Mouse (Mus musculus): ENCODE results near the gene Pakap.
"Not testable (repeated sequence)": the region's sequence is repeated elsewhere in the genome, so short reads cannot be mapped to it uniquely, and the experiment has no call there.

Gene Pakap

DNA sequence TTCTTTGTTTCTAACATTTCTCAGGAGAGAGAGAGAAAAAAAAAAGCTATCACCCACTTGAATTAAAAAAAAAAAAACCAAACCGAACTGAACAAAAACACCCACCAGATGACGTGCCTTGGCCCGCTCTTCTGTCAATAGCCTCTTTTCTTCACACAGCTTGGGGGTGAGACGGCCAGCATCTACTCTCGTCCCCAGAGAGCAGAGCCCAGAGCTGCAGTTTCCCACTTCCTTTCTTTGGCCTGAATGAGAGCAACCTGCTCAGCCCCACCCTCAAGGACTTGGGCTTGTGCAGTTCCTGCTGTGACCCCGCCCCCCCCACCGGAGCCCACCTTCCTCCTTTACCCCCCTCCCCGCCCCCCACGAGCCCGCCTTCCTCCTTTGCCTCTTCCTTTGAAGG is 299.5 kb downstream of the Pakap start:
- no peak for DNase-seq (ENCODE audit: low spot score in 2 of 2)

DNA sequence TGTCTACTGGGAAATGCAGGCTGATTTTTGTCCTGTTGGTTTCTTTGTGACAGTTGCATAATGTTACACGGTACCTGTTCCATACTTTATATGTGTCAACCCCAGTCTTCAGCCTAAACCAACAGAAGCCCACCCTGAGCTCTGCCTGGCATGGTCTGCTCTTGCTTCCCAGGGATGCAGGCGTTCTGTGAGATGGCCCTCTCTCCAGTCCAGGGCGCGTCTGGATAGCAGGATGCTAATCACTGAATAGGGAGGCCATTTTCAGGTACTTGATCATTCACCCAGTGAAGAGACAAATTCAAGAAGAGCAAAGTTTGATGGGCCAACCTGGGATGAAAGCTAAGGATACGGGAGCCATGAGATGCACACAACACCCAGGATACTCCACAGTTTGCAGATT is 311.2 kb downstream of the Pakap start:
- no peak for DNase-seq (ENCODE audit: low spot score in 2 of 2)

DNA sequence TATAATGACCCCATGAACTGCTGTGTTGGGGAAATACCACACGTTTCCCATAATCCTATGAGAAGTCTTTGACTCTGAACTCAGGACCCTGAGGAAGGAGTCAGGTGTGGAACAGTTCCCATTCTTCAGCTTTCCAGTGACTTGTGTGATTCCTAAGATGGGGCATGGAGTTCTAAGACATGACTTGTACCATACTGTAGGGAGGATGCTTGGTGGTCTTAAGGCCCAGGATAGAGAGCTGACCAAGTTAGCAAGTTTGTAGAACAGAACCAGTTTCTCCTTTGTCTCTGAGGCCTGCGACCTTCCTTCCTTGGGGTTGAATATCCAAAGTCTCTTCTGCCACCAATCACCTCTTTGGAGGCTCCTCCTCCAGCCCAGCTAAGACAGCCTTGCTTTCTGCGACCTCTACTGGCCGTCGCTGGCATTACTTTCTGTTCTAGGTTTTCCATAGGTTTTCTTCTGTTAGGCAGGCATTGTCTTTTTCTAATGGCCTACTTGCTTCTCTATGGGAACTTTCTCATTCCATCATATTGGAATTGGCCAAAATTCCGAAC is 311.9 kb downstream of the Pakap start:
- DNase-seq (ENCODE audit: low spot score in 2 of 2): peak; percentile 45 to 69

DNA sequence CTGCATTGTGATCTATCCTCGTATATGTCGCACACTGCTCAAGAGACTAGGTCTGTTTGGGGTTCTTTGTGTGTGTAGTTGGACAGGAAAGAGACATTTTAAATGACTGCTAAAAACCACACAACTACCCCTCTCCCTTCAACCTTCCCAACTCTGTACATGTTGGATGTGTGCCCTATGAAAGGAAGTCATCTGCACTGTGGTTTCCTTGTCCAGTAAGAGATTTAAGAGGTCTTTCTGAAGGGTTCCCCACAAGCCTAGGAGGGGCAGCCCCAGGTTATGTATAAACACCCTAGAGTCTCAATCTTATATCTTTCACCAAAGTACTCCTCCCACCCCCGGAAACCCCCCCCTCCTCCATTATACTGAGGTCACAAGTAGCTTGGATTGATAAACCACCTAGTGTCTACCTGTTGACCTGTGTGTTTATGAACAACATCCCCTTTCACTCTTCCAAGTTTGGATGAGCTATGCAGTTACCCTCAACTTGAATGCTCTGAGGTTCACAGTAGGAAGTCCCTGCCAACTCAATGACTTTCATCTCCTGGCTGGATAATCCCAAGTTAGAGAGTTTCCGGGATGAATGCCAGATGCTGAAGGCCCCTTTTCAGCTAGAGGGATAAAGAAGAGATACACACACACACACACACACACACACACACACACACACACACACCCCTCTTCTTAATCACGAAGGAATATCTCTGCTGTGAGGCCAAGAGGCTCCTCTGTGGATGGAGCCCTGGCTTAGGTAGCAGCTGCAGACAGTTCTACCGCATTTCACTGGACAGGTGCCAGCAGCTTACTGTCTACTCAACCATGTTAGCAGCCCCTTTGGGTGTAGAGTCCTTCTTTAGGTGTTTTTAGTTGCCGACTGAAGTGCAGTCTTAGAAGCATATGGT is 315.8 kb downstream of the Pakap start:
- DNase-seq (ENCODE audit: low spot score in 2 of 2): no peak

DNA sequence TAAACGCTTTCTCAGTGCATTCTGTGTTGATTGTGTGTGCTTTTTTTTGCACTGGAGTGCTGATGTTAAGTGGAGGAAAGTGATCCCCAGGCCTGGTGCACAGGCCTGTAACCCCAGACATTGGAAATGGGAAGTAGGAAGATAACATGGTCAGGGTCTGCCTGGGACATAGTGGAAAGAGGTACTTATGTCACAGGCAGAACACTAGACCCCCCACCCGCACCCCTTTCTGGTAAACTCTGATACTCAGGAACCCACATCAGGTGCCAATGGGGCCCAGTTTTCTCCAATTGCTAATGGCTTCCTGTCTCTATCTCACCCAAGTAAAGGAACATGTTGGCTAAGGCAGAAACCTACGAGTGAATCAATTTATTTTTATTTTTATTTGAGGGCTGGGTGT is 316.5 kb downstream of the Pakap start:
- no peak for DNase-seq (ENCODE audit: low spot score in 2 of 2)

DNA sequence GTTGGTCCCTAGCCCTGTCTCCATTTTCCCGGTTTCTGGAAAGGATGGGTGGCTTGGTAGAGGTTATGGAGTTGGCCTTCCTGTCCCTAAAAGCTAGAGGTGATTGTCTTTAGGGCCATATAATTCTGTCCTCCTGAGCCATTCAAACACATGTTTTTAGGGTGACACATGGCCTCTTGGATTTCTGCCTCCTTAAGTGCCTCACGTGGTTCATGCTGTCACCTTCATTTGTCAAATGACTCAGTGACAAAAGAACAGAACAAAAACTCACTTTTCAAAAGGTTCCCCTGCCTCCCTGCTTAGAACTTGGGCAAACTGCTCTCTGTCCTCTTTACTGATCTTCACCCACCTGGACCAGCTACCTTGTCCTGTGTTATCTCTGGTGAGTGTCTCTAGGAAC is 317.2 kb downstream of the Pakap start:
- no peak for DNase-seq (ENCODE audit: low spot score in 2 of 2)

DNA sequence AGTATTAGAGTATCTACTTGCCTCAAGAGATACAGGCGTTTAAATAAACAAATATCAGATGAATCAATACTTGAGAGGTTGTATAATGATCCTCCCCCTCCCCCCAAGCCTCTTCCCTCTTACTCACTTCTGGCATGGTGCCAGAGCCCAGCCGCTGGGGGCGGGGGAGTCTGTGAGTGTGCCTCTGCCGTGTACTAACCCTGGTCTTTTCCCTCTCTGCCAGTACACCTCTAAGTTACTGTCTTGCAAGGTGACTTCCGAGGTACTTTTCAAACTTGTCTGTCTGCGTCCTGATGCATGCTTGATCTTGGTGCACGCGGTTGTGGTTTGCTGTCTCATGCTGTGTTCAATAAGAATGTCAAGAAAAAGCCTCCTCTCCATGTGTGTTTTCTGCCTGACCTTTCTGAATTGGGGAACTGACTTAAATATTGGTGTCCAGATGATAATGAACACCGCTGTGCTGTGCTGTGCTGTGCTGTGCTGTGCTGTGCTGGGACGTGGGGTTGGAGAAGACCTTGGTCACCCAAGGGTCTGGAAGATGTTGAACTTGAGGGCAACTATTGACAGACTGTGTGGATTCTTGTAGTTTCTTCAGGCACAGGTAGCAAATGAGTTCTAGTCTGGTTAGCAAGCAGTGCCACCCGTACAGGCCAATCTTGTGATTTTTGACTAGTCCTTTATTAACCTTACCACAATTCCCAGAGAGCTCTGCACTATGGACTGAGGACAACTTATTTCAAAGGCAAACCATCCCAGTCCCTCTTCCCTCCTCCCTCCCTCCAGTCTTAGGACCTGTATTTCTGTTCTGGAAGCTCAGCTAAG is 318.3 kb downstream of the Pakap start:
- DNase-seq (ENCODE audit: low spot score in 2 of 2): no peak

DNA sequence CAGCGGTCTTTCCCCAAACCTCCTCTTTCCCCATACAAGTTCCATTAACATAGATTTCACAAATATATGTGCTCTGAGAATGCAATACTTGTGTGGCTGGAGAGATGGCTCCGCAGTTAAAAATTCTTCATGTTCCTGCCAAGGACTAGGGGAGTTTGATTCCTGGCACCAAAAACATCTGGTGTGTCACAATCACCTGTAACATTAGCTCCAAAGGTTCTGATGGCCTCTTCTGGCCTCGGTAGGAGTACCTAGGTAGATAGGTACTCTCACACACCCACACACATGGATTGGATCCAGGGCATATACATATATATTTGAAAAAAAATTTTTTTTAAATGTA is 318.9 kb downstream of the Pakap start:
- no peak for DNase-seq (ENCODE audit: low spot score in 2 of 2)

DNA sequence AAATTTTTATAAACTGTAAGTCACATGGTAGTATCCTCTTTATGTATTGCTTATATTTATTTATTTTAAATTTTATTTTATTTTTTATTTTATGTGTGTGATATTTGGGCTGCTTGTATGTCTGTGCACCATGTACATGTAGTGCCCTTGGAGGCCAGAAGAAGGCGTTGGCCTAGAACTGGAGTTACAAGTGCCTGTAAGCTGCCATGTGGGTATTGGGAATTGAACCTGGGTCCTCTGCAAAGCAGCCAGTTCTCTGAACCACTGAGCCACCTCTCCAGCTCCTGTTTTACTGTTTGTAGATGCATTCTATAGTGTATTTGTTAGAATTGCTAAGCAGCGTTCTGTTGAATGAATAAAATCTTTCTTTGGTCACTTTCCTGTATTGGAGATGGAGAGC is 320.3 kb downstream of the Pakap start:
- DNase-seq (ENCODE audit: low spot score in 2 of 2): no peak

DNA sequence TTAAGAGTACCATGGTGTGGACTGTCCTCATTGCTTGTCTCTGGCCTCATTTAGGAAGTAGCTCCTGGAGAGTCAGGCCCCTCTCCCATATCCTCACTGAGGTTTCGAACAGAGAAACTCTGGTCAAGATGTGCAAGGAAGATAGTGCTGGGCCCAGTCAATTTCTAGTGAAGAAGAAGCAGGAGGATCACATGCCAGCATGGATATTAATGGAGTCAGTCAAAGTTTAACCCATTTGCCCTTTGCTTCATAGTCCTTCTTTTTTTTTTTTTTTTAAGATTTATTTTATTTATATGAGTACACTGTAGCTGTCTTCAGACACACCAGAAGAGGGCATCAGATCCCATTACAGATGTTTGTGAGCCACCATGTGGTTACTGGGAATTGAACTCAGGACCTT is 321.0 kb downstream of the Pakap start:
- DNase-seq (ENCODE audit: low spot score in 2 of 2): not testable (repeated sequence)

DNA sequence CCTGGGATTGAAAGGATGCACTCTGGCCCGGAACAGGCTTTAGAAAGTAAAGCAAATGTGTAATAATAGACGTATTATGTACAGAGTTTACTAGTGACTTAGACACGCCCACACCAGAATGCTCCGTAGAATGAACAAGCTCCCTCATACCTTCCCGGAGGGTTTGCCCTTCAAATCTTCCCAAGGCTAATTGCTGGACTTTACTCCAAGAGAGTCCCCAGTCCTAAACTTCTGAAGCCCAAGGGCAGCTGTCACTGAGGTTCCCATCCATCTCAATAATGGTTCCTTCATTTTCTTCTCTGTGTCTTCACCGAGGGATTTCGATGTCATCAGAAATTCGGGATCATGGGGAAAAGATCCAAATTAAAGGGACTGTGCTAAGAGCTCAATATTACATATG is 321.8 kb downstream of the Pakap start:
- DNase-seq (ENCODE audit: low spot score in 2 of 2): no peak

DNA sequence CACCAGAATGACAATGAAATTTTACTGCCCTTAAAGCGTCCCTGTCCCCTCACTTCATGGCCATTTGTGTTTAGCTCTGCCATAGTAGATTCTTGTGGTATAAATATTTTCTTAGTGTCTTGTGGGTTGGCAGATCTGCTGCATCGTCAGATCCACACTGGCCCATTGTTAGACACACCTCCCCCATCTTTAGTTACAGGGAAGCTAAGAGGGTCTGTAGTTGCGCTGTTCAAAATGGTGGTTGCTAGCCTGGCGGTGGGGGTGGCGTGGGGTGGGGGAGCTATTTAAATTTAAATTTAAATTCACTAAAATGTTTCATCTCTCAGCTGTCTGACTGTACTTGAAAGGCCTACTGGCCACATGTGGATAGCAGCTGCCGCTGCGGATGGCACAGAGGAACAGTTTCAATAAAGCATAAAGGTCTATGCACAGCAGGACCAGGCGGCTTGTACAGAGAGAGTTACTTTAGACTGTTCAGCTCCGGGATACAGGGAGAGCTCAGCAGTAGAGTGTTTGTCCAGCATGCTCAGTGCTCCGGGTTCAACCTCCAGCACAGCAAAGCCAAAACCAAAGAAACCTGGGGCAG is 324.1 kb downstream of the Pakap start:
- no peak for DNase-seq (ENCODE audit: low spot score in 2 of 2)

DNA sequence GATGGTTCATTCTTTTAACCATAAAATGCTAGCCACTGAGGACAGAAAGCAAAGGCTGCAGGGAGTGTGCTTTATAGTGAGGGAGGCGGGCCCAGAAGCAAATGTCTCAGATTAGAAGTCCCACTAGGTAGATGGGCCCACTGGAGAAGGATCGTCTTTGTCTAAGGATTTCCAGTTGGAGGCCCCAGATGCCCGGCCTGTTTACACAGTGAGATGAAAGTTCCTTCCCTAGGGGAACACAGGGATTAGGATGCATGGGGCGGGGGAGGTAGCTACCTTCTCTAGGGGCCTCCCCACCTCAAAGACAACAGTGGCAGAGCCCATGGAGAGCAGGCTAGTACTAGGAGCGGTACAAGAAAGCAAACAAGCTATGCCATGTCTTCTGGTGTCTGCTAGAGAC is 327.2 kb downstream of the Pakap start:
- no peak for DNase-seq (ENCODE audit: low spot score in 2 of 2)

DNA sequence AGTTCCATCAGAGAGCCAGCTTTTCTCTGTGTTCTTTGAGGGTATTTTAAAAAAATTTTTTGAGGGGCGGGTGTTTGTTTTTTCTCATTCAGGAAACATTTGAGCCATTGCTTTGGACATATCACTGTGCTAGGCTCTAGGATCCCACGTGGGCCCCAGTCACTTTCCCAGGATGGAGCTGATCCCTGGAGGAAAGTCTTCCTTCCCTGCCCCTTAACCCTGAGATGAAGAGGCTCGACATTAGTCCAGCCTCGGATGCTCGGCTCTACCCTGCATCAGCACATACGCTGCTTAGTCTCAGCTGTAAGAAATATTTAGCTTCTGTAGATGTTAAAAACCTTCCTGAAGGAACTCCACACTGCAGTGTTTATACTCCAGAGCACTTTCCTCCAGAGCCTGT is 327.9 kb downstream of the Pakap start:
- DNase-seq (ENCODE audit: low spot score in 2 of 2): no peak

DNA sequence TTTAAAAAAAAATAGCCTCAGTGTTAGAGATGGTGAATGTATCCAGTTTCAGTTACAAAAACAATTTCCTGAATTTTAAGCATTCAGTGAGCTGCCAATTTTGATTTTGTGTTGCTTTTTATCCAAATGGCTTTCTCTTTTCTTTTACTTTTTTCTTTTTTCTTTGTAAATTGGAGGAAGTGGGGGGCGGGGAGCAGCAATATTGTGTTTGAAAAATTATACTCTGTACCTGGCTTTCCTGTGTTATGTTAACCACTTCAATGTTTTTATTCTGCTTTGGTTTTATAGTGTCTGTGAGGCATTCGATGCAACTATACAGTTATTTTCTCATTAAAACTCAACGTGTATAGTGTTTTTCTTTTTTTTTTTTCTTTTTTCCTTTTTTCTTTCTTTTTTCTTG is 328.7 kb downstream of the Pakap start:
- DNase-seq (ENCODE audit: low spot score in 2 of 2): no peak

DNA sequence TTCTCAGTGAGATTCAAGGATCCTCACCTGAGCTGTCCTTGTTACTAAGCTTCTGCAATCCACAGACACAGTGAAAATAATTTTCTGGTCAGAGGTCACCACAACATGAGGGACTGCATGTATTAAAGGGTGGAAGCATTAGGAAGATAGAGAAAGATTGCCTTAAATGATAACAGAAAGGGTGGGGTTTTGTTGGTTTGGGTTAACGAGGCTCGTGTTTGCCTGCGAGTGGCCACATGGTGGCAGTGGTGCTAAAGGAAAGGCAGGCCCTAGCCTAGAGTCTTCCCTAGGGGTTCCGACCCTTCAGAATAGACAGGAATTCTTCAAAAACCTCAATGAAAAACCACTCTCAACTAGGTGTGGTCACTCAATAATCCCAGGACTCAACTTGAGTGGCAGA is 333.2 kb downstream of the Pakap start:
- peak in 1 of 2 experiments; percentile 22 for DNase-seq (ENCODE audit: low spot score in 2 of 2)

DNA sequence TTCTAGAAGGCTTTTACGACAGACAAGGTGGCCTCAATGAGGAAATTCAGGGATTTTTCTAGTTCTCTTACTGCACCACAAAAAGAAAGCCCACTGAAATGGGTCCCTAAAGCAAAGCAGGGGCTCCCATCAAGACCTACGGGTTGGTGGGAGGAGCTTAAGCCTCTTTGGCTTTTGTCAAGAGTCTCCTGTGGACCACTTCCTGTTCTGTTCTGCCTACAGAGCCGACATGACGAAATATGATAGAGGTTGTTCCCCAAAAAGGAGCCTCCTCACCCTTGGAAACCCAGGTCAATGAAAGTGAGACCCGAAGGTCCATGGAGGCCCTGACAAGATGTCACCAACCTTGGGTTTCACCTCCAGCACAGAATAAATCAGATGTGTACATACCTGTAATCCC is 334.6 kb downstream of the Pakap start:
- no peak for DNase-seq (ENCODE audit: low spot score in 2 of 2)

DNA sequence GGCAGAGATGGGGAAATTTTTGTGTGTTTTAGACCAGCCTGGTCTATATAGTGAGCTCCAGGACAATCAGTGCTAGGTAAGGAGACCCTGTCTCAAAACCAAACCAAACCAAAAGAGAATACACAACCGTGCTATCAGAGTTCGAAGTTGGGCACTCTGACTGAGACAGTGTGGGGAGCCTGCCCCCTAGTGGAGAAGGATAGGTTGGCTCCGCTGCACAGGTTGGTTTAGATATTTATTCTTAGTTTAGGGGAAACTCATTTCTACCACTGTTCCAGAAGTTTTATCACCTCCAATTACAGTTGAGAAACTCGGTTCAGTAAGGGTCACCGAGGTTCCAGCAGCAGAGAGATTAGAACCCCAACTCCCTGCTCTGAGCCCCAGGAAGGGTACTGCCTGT is 336.2 kb downstream of the Pakap start:
- peak; percentile 26 to 49 for DNase-seq (ENCODE audit: low spot score in 2 of 2)

DNA sequence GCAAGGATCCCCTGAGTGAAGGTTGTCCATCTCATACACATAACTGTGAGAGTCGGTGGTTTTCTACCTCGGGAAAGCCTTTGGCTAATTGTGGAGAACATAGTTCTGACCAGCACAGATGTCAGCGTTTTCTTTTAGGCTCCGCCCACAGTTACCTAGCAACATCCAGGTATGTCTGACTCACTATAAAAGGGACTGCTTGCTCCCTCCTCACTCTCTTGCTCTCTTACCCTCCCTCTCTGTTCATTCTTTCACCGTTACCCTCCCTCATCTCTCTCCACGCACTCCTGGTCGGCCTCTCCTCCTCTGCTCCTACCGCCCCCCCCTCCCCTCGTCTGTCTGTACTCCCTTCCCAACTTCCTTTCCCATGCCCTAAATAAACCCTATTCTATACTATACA is 336.7 kb downstream of the Pakap start:
- no peak for DNase-seq (ENCODE audit: low spot score in 2 of 2)

DNA sequence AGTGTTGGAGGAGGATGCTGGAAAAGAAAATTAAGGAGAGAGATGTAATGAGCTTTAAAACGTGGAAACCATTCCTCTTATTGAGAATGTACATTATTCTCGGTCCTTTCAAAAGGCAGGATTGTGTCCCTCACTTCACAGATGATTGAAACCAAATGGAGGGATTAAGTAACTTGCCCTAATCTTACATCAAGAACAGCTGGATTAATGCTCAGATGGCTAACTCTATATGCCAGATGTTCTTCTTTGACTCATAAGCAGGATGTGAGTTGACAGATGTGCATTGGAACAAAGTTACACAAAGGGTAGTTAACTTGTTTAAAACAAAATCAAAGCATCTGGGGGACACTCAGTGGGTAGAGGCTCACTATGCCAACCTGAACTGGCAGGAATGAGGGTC is 338.7 kb downstream of the Pakap start:
- no peak for DNase-seq (ENCODE audit: low spot score in 2 of 2)

DNA sequence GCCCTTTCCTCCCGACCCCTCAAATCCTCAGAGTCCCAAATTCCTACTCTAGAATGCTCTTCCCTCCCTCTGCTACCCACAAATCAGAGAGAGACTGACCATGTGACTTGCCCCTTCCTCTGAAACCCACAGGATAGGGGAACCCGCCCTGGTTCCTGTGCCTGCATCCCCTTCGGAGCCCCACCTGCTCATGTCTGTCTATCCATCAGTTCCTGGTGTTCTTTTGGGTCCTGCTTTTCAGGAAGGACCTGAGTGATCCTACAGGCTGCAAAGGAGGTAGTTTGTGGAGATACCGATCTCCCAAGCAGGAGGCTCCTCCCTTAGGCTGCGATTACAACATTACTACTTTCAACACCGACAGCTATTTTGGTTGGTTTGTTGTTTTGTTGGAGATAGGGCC is 340.9 kb downstream of the Pakap start:
- DNase-seq (ENCODE audit: low spot score in 2 of 2): no peak

DNA sequence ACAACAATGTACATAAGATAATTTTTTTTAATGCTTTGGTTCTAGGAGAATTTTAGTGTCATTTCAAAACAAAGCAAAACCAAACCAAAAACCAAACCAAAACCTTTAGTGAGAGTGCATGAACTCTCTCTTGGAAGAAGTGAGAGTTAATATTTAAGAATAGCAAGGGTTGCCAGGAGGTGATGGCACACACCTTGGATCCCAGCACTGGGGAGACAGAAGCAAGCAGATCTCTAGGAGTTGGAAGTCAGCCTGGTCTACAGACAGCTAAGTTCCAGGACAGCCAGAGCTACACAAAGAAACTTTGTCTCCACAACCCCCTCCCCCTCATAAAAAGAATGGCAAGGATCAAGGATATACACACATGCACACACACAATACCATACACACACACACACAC is 345.0 kb downstream of the Pakap start:
- no peak for DNase-seq (ENCODE audit: low spot score in 2 of 2)

Measured in spleen, postnatal 14 days (tissue).